Mouse (Mus musculus) midbrain, embryonic 10.5 days (tissue): ENCODE data around the gene Tnfrsf1a. TPM values are rescaled to one million over a fixed set of nuclear protein-coding genes. Genes with fewer than 3 reads are reported as not detected.

Source experiments
- DNase-seq: peaks from one replicate; pipeline ENCODE4 v3.0.0-alpha.2; 2017; ENCODE audit warnings: low spot score
- H3K27ac ChIP-seq: fragments of 300-500 bp; sonication (generic); replicated peaks from 2 replicates; pipeline ENCODE4 v1.5.1; 2016; ENCODE audit warnings: mild to moderate bottlenecking
- H3K27me3 ChIP-seq: fragments of 300-500 bp; sonication (generic); 2 replicates; pipeline ENCODE4 v1.6.1; 2016; ENCODE audit warnings: low read depth, mild to moderate bottlenecking; ENCODE audit not compliant: poor library complexity, severe bottlenecking
- H3K36me3 ChIP-seq: fragments of 300-500 bp; sonication (generic); 2 replicates; pipeline ENCODE4 v1.6.1; 2016; ENCODE audit warnings: mild to moderate bottlenecking, moderate library complexity
- H3K4me1 ChIP-seq: fragments of 300-500 bp; sonication (generic); 2 replicates; pipeline ENCODE4 v1.6.1; 2016
- H3K4me3 ChIP-seq: fragments of 300-500 bp; sonication (generic); 2 replicates; pipeline ENCODE4 v1.5.1; 2016; ENCODE audit warnings: mild to moderate bottlenecking, moderate library complexity
- H3K9me3 ChIP-seq: fragments of 300-500 bp; sonication (generic); replicated peaks from 2 replicates; pipeline ENCODE4 v1.6.1; 2016; ENCODE audit warnings: mild to moderate bottlenecking
- WGBS: fragments of 180-500 bp; shearing (Covaris S2); methylation state at CpG from one replicate; pipeline ENCODE4 v1.1.7; 2016; 5-methylcytosine and 5-hydroxymethylcytosine counted together
- polyA plus RNA-seq: library from polyadenylated mRNA; unstranded; fragments of >200 nt; fragmentation: Nextera tagmentation; extraction: Ambion mirVana; gene quantifications from 2 replicates; pipeline ENCODE4 v1.2.1, GENCODE M21; 2016

Tnfrsf1a gene
- polyA plus RNA-seq, 1 experiment from 2014 or later, result 24.5 TPM

- Histone ChIP-seq H3K4me1 (peaks cover 16% of the 10 kb centered on the region), H3K27ac (peak overlapping the region; percentile 65), H3K4me3 (peak overlapping the region; percentile 58), H3K36me3 (no peaks in the 10 kb centered on the region), H3K27me3 (peaks cover 15% of the 10 kb centered on the region), H3K9me3 (no peaks in the 10 kb centered on the region)
- 1% methylated on average over 39 of the region's 39 CpGs for WGBS
- peak; percentile 83 for DNase-seq
These were observed 18.4 kb upstream of the Tnfrsf1a start for GRCm38 (mm10) chr6:125330626-125331326.

GRCm38 (mm10) chr6:125333112-125333899, 15.9 kb upstream of the Tnfrsf1a start:
- no peak for DNase-seq
- 80% methylated on average over 14 of the region's 14 CpGs for WGBS

GRCm38 (mm10) chr6:125334356-125334755, 14.8 kb upstream of the Tnfrsf1a start:
- no peak for DNase-seq
- 60% methylated on average over 2 of the region's 2 CpGs for WGBS
- Histone ChIP-seq H3K4me3 (no peak overlapping the region), H3K36me3 (no peaks in the 10 kb centered on the region), H3K4me1 (peaks cover 16% of the 10 kb centered on the region), H3K27ac (no peak overlapping the region; the same call in 1 of the 2 replicates), H3K27me3 (peaks cover 11% of the 10 kb centered on the region), H3K9me3 (no peaks in the 10 kb centered on the region)

More at GRCm38 (mm10) chr6:125333112-125333899, 15.9 kb upstream of the Tnfrsf1a start:
- Histone ChIP-seq H3K9me3 (no peaks in the 10 kb centered on the region), H3K4me1 (peaks cover 16% of the 10 kb centered on the region), H3K27ac (no peak overlapping the region), H3K27me3 (peaks cover 15% of the 10 kb centered on the region), H3K36me3 (no peaks in the 10 kb centered on the region), H3K4me3 (no peak overlapping the region)

- H3K27me3 ChIP-seq, result 0 out of 2 replicates have a peak, but pooled peaks cover 3% of the 10 kb centered on the region
- no peaks in the 10 kb centered on the region for H3K36me3 ChIP-seq
- H3K27ac ChIP-seq, result no peak overlapping the region
- no peak for DNase-seq
- H3K9me3 ChIP-seq, result no peaks in the 10 kb centered on the region
- WGBS, result 80% methylated on average over 9 of the region's 9 CpGs
- H3K4me1 ChIP-seq, result peaks cover 38% of the 10 kb centered on the region
- no peak overlapping the region for H3K4me3 ChIP-seq
These were observed 10.1 kb upstream of the Tnfrsf1a start for GRCm38 (mm10) chr6:125338791-125339660.

- H3K4me1 ChIP-seq, result peaks cover 35% of the 10 kb centered on the region
- H3K27ac ChIP-seq, result no peak overlapping the region
- no peaks in the 10 kb centered on the region for H3K36me3 ChIP-seq
- no peak overlapping the region for H3K4me3 ChIP-seq
- DNase-seq, result no peak
- no peaks in the 10 kb centered on the region for H3K9me3 ChIP-seq
- WGBS, result 81% methylated on average over 5 of the region's 5 CpGs
- 0 out of 2 replicates have a peak, but pooled peaks cover 3% of the 10 kb centered on the region for H3K27me3 ChIP-seq
These were observed 8.9 kb upstream of the Tnfrsf1a start for GRCm38 (mm10) chr6:125340244-125340643.

GRCm38 (mm10) chr6:125342198-125342597, 7.0 kb upstream of the Tnfrsf1a start:
- peaks cover 35% of the 10 kb centered on the region for H3K4me1 ChIP-seq
- H3K9me3 ChIP-seq, result no peaks in the 10 kb centered on the region
- no peak overlapping the region for H3K27ac ChIP-seq
- H3K27me3 ChIP-seq, result peaks cover 7% of the 10 kb centered on the region; the same call in 1 of the 2 replicates
- no peak for DNase-seq
- no peak overlapping the region for H3K4me3 ChIP-seq
- 70% methylated on average over 3 of the region's 3 CpGs for WGBS
- H3K36me3 ChIP-seq, result no peaks in the 10 kb centered on the region

GRCm38 (mm10) chr6:125344084-125344483, 5.1 kb upstream of the Tnfrsf1a start:
- WGBS, result 54% methylated on average over 8 of the region's 8 CpGs

GRCm38 (mm10) chr6:125344866-125345265, 4.3 kb upstream of the Tnfrsf1a start:
- WGBS, result 66% methylated on average over 4 of the region's 4 CpGs
- Histone ChIP-seq H3K27ac (no peak overlapping the region), H3K36me3 (no peaks in the 10 kb centered on the region), H3K9me3 (no peaks in the 10 kb centered on the region), H3K4me3 (no peak overlapping the region), H3K27me3 (peaks cover 27% of the 10 kb centered on the region), H3K4me1 (peaks cover 48% of the 10 kb centered on the region)
- no peak for DNase-seq

More at GRCm38 (mm10) chr6:125344084-125344483, 5.1 kb upstream of the Tnfrsf1a start:
- Histone ChIP-seq H3K4me1 (peaks cover 40% of the 10 kb centered on the region), H3K27ac (peak overlapping the region; percentile 23; the same call in 1 of the 2 replicates), H3K4me3 (no peak overlapping the region), H3K9me3 (no peaks in the 10 kb centered on the region), H3K27me3 (peaks cover 24% of the 10 kb centered on the region), H3K36me3 (no peaks in the 10 kb centered on the region)
- DNase-seq, result no peak

GRCm38 (mm10) chr6:125345625-125346024, 3.5 kb upstream of the Tnfrsf1a start:
- Histone ChIP-seq H3K27me3 (peaks cover 33% of the 10 kb centered on the region), H3K36me3 (no peaks in the 10 kb centered on the region), H3K4me3 (no peak overlapping the region), H3K4me1 (peaks cover 53% of the 10 kb centered on the region), H3K27ac (no peak overlapping the region), H3K9me3 (no peaks in the 10 kb centered on the region)
- 54% methylated on average over 1 of the region's 1 CpGs for WGBS
- DNase-seq, result no peak

GRCm38 (mm10) chr6:125346029-125346428, 3.1 kb upstream of the Tnfrsf1a start:
- no peak overlapping the region for H3K4me3 ChIP-seq
- 68% methylated on average over 2 of the region's 2 CpGs for WGBS
- H3K36me3 ChIP-seq, result no peaks in the 10 kb centered on the region
- H3K27ac ChIP-seq, result no peak overlapping the region
- H3K27me3 ChIP-seq, result peaks cover 37% of the 10 kb centered on the region
- peaks cover 54% of the 10 kb centered on the region for H3K4me1 ChIP-seq
- no peak for DNase-seq
- H3K9me3 ChIP-seq, result no peaks in the 10 kb centered on the region

- Histone ChIP-seq H3K4me1 (peaks cover 37% of the 10 kb centered on the region), H3K27me3 (peaks cover 64% of the 10 kb centered on the region)
These were observed 541 bp downstream of the Tnfrsf1a start for GRCm38 (mm10) chr6:125349575-125350230.

More at GRCm38 (mm10) chr6:125349575-125350230, 541 bp downstream of the Tnfrsf1a start:
- Histone ChIP-seq H3K27ac (peak overlapping the region; percentile 76), H3K4me3 (peak overlapping the region; percentile 72), H3K36me3 (no peaks in the 10 kb centered on the region), H3K9me3 (no peaks in the 10 kb centered on the region)
- peak; percentile 66 for DNase-seq
- WGBS, result under 1% methylated on average over 27 of the region's 27 CpGs
